Mouse (Mus musculus) embryonic fibroblast, embryonic 13.5 days (primary cell): ENCODE results near the gene Zfp383.

Experiments
- CTCF ChIP-seq: IDR thresholded peaks from 2 replicates; pipeline ENCODE4 v1.5.1; 2011; ENCODE audit warnings: mild to moderate bottlenecking, control low read depth, low read length, moderate library complexity, borderline replicate concordance; ENCODE audit not compliant: insufficient read depth
- POLR2A ChIP-seq: IDR thresholded peaks from 2 replicates; pipeline ENCODE4 v1.6.1; 2011; ENCODE audit warnings: low read depth, mild to moderate bottlenecking, control low read depth, low read length, moderate library complexity

GRCm38 (mm10) chr7:29898351-29898750 is 9.7 kb upstream of the Zfp383 start:
- TF ChIP-seq CTCF (no peak), POLR2A (no peak)
